Mouse (Mus musculus): ENCODE data around the gene Hoxa3.

DNA sequence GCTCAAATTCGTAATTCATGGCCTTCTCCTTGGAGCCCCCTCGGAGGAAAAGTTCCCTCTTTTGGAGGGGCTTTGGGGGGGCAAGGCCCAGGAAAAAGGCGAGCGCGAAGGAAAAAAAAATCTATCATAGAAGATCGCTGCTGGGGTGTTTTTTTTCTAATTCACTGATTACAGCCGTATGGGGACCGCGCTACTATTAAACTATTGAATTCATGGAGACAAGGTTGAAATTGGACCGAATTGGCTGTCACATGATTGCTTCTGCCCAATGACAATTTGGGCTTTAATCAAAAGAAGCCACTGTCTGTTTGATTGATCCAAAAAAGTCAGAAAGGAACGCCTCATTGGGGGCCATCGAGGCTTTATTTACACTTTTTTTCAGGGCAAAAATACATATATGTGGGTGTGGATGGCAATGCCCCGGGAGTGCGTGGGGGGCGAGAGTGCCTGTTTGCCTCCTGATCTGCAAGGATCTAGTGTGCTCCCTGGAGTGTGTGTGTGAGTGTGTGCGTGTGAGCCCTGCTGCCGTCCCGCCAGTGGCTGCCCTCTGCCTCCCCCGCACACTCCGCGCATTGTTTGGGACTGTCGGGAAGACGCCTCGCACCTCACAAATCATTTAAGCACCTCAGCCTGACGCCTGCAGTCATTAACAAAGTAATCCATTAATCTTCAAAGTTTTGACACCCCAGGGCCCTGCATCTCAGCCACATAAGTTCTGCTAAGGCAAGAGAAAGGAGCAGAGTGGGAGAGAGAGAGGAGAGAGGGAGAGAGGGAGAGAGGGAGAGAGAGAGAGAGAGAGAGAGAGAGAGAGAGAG lies 48.3 kb downstream of the Hoxa3 start, which contains the start of gene Hoxa2:
- TF ChIP-seq CTCF (IDR thresholded peaks at IDR 0.05; ENCODE audit: insufficient read depth, low read depth, low read length) (no peak), POLR2A (IDR thresholded peaks at IDR 0.05; ENCODE audit: insufficient read depth, low read depth, low read length) (no peak)

Measured in olfactory bulb, adult 2 months (tissue).